Comparison of ENCODE assay signal across 7 mouse cellular contexts in the genomic region with DNA sequence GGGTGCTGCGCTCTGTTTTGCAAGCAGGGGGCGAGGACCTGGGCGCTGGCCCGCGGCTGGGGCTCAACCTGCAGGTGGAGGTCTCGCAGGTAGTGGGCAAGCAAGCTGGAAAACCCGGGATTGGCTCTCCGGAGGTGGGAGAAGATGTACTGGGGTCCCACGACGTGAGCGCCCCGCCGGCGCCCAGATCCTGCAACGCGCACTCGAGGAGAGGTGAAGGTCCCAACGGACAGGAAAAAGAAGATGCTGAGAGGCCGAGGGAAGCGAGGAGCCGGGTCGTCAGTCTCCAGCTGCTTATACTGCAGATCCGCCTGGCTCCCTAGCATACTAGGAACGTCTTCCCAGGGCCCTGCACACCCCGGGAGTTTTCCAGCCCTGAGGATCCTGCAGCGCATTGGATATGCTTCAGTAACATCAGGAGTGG. TPM values are rescaled to one million over a fixed set of nuclear protein-coding genes. Genes with fewer than 3 reads are reported as not detected.
A peak's percentile ranks its signal among the peaks of the same experiment; 100 is the strongest.
DNase-seq lines count a peak whose midpoint lies in the region; ATAC-seq and TF ChIP-seq lines count a peak whose summit lies in the region.

No protein-coding gene starts in this region.

- no peaks in the 10 kb centered on the region for H3K36me3 ChIP-seq in liver, adult 2 months (ENCODE audit: control insufficient read depth, insufficient read depth, low read length)
- peaks cover 6% of the 10 kb centered on the region for H3K36me3 ChIP-seq in megakaryocyte, embryonic 14.5 days (replicated peaks; ENCODE audit: low read length)

- H3K9me3 ChIP-seq in megakaryocyte, embryonic 14.5 days: peaks cover 9% of the 10 kb centered on the region

- under 1% methylated on average over 26 of the region's 26 CpGs for WGBS in liver, adult 2 months

- no peaks in the 10 kb centered on the region for H3K27me3 ChIP-seq in liver, adult 2 months (ENCODE audit: control insufficient read depth, insufficient read depth, low read length)
- no peaks in the 10 kb centered on the region for H3K27me3 ChIP-seq in megakaryocyte, embryonic 14.5 days (replicated peaks)

- peaks cover 16% of the 10 kb centered on the region; the same call in 1 of the 2 replicates for H3K79me2 ChIP-seq in liver, adult 2 months (ENCODE audit: control insufficient read depth, insufficient read depth, low read length)

- peak overlapping the region; percentile 65 for H3K4me3 ChIP-seq in liver, adult 2 months (ENCODE audit: insufficient read depth, low read depth, low read length)
- H3K4me3 ChIP-seq in cortical plate, adult 2 months (ENCODE audit: insufficient read depth, low read length): peak overlapping the region; percentile 53
- H3K4me3 ChIP-seq in megakaryocyte, embryonic 14.5 days (replicated peaks): peak overlapping the region; percentile 94

- no peak for TF ChIP-seq POLR2A in liver, adult 2 months (IDR thresholded peaks at IDR 0.05; ENCODE audit: extremely low read depth, insufficient read depth, low read length)
- TF ChIP-seq POLR2A in cortical plate, adult 2 months (IDR thresholded peaks at IDR 0.05; ENCODE audit: extremely low read depth, insufficient read depth, low read length): no peak

- H3K27ac ChIP-seq in liver, adult 2 months (replicated peaks; ENCODE audit: insufficient read depth, low read depth, low read length): no peak overlapping the region
- H3K27ac ChIP-seq in cortical plate, adult 2 months (ENCODE audit: insufficient read depth, low read length): peak overlapping the region; percentile 3; the same call in 1 of the 2 replicates

- ATAC-seq in granulocyte monocyte progenitor cell, adult 5-6 weeks (replicated peaks; ENCODE audit: poor library complexity, severe bottlenecking): peak; percentile 2; the same call in 1 of the 2 replicates

- H3K4me1 ChIP-seq in liver, adult 2 months (ENCODE audit: control insufficient read depth, insufficient read depth, low read length): no peaks in the 10 kb centered on the region
- peaks cover 7% of the 10 kb centered on the region; the same call in 1 of the 2 replicates for H3K4me1 ChIP-seq in cortical plate, adult 2 months (ENCODE audit: control insufficient read depth, insufficient read depth, low read length)
- peaks cover 41% of the 10 kb centered on the region for H3K4me1 ChIP-seq in megakaryocyte, embryonic 14.5 days

- TF ChIP-seq CTCF in liver, adult 2 months (IDR thresholded peaks at IDR 0.05; ENCODE audit: low read depth, low read length): no peak
- TF ChIP-seq CTCF in cortical plate, adult 2 months (IDR thresholded peaks at IDR 0.05; ENCODE audit: extremely low read depth, insufficient read depth, low read length): no peak

- DNase-seq in liver, adult 2 months (ENCODE audit: extremely low read depth, low read depth, low spot score): no peak
- DNase-seq in liver: no peak
- DNase-seq in urinary bladder, postnatal 4 days (ENCODE audit: low spot score in 2 of 2): no peak
- DNase-seq in embryo, embryonic 11 days: no peak

- peak overlapping the region; percentile 30 for H3K9ac ChIP-seq in liver, adult 2 months (ENCODE audit: low read depth, low read length)

RNA-seq across cellular contexts. Expression of a gene that starts 0.5 kb away (rescaled TPM):
- total RNA-seq in liver, adult 2 months (2014; rRNA removed): 12.5 and 13.6 TPM in 2 replicates
- polyA plus RNA-seq in liver, adult 2 months (2012; rRNA removed): 2.9 and 3.9 TPM in 2 replicates
- 25.5 and 26.7 TPM in 2 replicates for polyA plus RNA-seq in cortical plate, adult 2 months (2012; rRNA removed)
- 44.7 and 61.1 TPM in 2 replicates for total RNA-seq in granulocyte monocyte progenitor cell, adult 5-6 weeks (2014; fragmentation: Nextera tagmentation)
- 29.9 and 31.9 TPM in 2 replicates for total RNA-seq in granulocyte monocyte progenitor cell, adult 5-6 weeks (2017)
- polyA plus RNA-seq in megakaryocyte, embryonic 14.5 days (2012; ENCODE audit: insufficient read depth, low replicate concordance): 0.36 and 5.4 TPM in 2 replicates
